8 mouse cellular contexts compared by ENCODE assay signal in genomic region chr5:137871644-137872380, GRCm38 (mm10). TPM values are rescaled to one million over a fixed set of nuclear protein-coding genes. Genes with fewer than 3 reads are reported as not detected.
"Had no signal": no experiment of that assay in that cellular context is flagged by ENCODE, and none has a peak within 500 bp of the region (broad histone marks: within the 10 kb centered on the region; RNA-seq: fewer than 3 reads in every experiment).

Gene Pilrb2 (minus strand): TSS chr5:137871815.

RNA-seq across cellular contexts. Expression of gene Pilrb2, which starts in this region (rescaled TPM):
- total RNA-seq: layer of hippocampus, adult 2 months; layer of hippocampus, postnatal 10 days; left cerebral cortex, postnatal 36 days; megakaryocyte-erythroid progenitor cell, adult 5-6 weeks had no signal
- polyA plus RNA-seq: limb, embryonic 12.5 days; midbrain, embryonic 12.5 days; midbrain, embryonic 16.5 days; neural tube, embryonic 14.5 days had no signal
